Mouse (Mus musculus) hindbrain, embryonic 16.5 days (tissue): ENCODE measurements around the gene Plekhh1. TPM values are rescaled to one million over a fixed set of nuclear protein-coding genes. Genes with fewer than 3 reads are reported as not detected.

Source experiments
- ATAC-seq: fragments of 200-750 bp; cut with Nextera tagmentation; 2 replicates; pipeline ENCODE4 v1.8.0; 2017; ENCODE audit warnings: moderate TSS enrichment, moderate library complexity
- H3K27ac ChIP-seq: fragments of 300-500 bp; sonication (generic); 2 replicates; pipeline ENCODE4 v1.5.1; 2014; ENCODE audit warnings: low read depth, mild to moderate bottlenecking, control low read depth, low read length, moderate library complexity
- H3K27me3 ChIP-seq: fragments of 300-500 bp; sonication (generic); replicated peaks from 2 replicates; pipeline ENCODE4 v1.6.1; 2014; ENCODE audit warnings: low read length; ENCODE audit not compliant: control insufficient read depth, insufficient read depth
- H3K36me3 ChIP-seq: fragments of 300-500 bp; sonication (generic); 2 replicates; pipeline ENCODE4 v1.6.1; 2014; ENCODE audit warnings: mild to moderate bottlenecking, low read length, moderate library complexity, mixed read lengths; ENCODE audit not compliant: control insufficient read depth, insufficient read depth
- H3K4me1 ChIP-seq: fragments of 300-500 bp; sonication (generic); 2 replicates; pipeline ENCODE4 v1.6.1; 2014; ENCODE audit warnings: low read depth, low read length; ENCODE audit not compliant: control insufficient read depth, insufficient read depth
- H3K4me2 ChIP-seq: fragments of 300-500 bp; sonication (generic); 2 replicates; pipeline ENCODE4 v1.6.1; 2014; ENCODE audit warnings: mild to moderate bottlenecking, low read length, control low read depth, moderate library complexity
- H3K4me3 ChIP-seq: fragments of 300-500 bp; sonication (generic); 2 replicates; pipeline ENCODE4 v1.5.1; 2014; ENCODE audit warnings: mild to moderate bottlenecking, low read length, control low read depth, moderate library complexity
- H3K9ac ChIP-seq: fragments of 300-500 bp; sonication (generic); 2 replicates; pipeline ENCODE4 v1.6.1; 2014; ENCODE audit warnings: low read depth, mild to moderate bottlenecking, control low read depth, low read length, moderate library complexity
- H3K9me3 ChIP-seq: fragments of 300-500 bp; sonication (generic); 2 replicates; pipeline ENCODE4 v1.6.1; 2014; ENCODE audit warnings: mild to moderate bottlenecking, low read length, moderate library complexity; ENCODE audit not compliant: control insufficient read depth
- WGBS: fragments of 180-500 bp; shearing (Covaris S2); extraction: QIAGEN DNeasy Blood & Tissue Kit; methylation state at CpG from one replicate; pipeline ENCODE4 v1.1.7; 2014; 5-methylcytosine and 5-hydroxymethylcytosine counted together
- polyA plus RNA-seq: library from polyadenylated mRNA; unstranded; fragments of >200 nt; fragmentation: Nextera tagmentation; extraction: Ambion mirVana; gene quantifications from 2 replicates; pipeline ENCODE4 v1.2.1, GENCODE M21; 2015

Plekhh1 gene
- polyA plus RNA-seq, 1 experiment from 2014 or later: 1.5 TPM

- Histone ChIP-seq H3K4me1 (no peaks in the 10 kb centered on the region), H3K27ac (no peak overlapping the region), H3K4me2 (no peak overlapping the region), H3K27me3 (no peaks in the 10 kb centered on the region), H3K4me3 (no peak overlapping the region), H3K9me3 (no peaks in the 10 kb centered on the region), H3K36me3 (peaks cover 21% of the 10 kb centered on the region; the same call in 1 of the 2 replicates), H3K9ac (no peak overlapping the region)
- WGBS: 96% methylated on average over 6 of the region's 6 CpGs
- ATAC-seq: no peak
Measured at GRCm38 (mm10) chr12:79073362-79073761, 44.4 kb downstream of the Plekhh1 start.

- Histone ChIP-seq H3K4me3 (peak within 1 kb of the TSS; percentile 98), H3K27ac (peak within 1 kb of the TSS; percentile 83), H3K4me2 (peak within 1 kb of the TSS; percentile 72), H3K9me3 (no peaks in the 10 kb centered on the region), H3K9ac (peak within 1 kb of the TSS; percentile 98), H3K27me3 (no peaks in the 10 kb centered on the region), H3K4me1 (peaks cover 8% of the 10 kb centered on the region; the same call in 1 of the 2 replicates), H3K36me3 (no peaks in the 10 kb centered on the region)
- peak; percentile 99 for ATAC-seq
- 1% methylated on average over 42 of the region's 53 CpGs for WGBS
Measured at GRCm38 (mm10) chr12:79089182-79089812, 60.3 kb downstream of the Plekhh1 start, which contains the start of gene Pigh. Gene Pigh, minus strand, starts transcription at chr12:79089651.

- Histone ChIP-seq H3K27ac (no peak overlapping the region), H3K9me3 (no peaks in the 10 kb centered on the region), H3K4me3 (no peak overlapping the region), H3K9ac (no peak overlapping the region), H3K4me1 (peaks cover 8% of the 10 kb centered on the region; the same call in 1 of the 2 replicates), H3K27me3 (no peaks in the 10 kb centered on the region), H3K36me3 (no peaks in the 10 kb centered on the region), H3K4me2 (no peak overlapping the region)
- WGBS: 50% methylated on average over 4 of the region's 4 CpGs
- no peak for ATAC-seq
Measured at GRCm38 (mm10) chr12:79092569-79092968, 63.6 kb downstream of the Plekhh1 start.

- WGBS: 62% methylated on average over 3 of the region's 3 CpGs
- no peak overlapping the region for H3K4me3 ChIP-seq
- H3K4me1 ChIP-seq: no peaks in the 10 kb centered on the region
- H3K4me2 ChIP-seq: no peak overlapping the region
- no peak overlapping the region for H3K9ac ChIP-seq
- no peaks in the 10 kb centered on the region for H3K9me3 ChIP-seq
- no peak overlapping the region for H3K27ac ChIP-seq
- no peak for ATAC-seq
- no peaks in the 10 kb centered on the region for H3K36me3 ChIP-seq
- no peaks in the 10 kb centered on the region for H3K27me3 ChIP-seq
Measured at GRCm38 (mm10) chr12:79097106-79097752, 68.3 kb downstream of the Plekhh1 start.

- H3K9me3 ChIP-seq: no peaks in the 10 kb centered on the region
- H3K27ac ChIP-seq: no peak overlapping the region
- 97% methylated on average over 3 of the region's 3 CpGs for WGBS
- no peaks in the 10 kb centered on the region for H3K4me1 ChIP-seq
- no peak overlapping the region for H3K9ac ChIP-seq
- H3K4me2 ChIP-seq: no peak overlapping the region
- H3K27me3 ChIP-seq: no peaks in the 10 kb centered on the region
- H3K36me3 ChIP-seq: no peaks in the 10 kb centered on the region
- H3K4me3 ChIP-seq: no peak overlapping the region
- no peak for ATAC-seq
Measured at GRCm38 (mm10) chr12:79103773-79104172, 74.8 kb downstream of the Plekhh1 start.

- H3K27ac ChIP-seq: no peak overlapping the region
- no peaks in the 10 kb centered on the region for H3K36me3 ChIP-seq
- H3K4me2 ChIP-seq: no peak overlapping the region
- 78% methylated on average over 2 of the region's 2 CpGs for WGBS
- H3K4me3 ChIP-seq: no peak overlapping the region
- no peak overlapping the region for H3K9ac ChIP-seq
- no peaks in the 10 kb centered on the region for H3K27me3 ChIP-seq
- no peaks in the 10 kb centered on the region for H3K9me3 ChIP-seq
- no peak for ATAC-seq
- no peaks in the 10 kb centered on the region for H3K4me1 ChIP-seq
Measured at GRCm38 (mm10) chr12:79104544-79104943, 75.6 kb downstream of the Plekhh1 start.

- Histone ChIP-seq H3K4me1 (no peaks in the 10 kb centered on the region), H3K36me3 (no peaks in the 10 kb centered on the region), H3K4me2 (no peak overlapping the region), H3K27me3 (no peaks in the 10 kb centered on the region), H3K27ac (no peak overlapping the region), H3K9me3 (no peaks in the 10 kb centered on the region), H3K4me3 (no peak overlapping the region), H3K9ac (no peak overlapping the region)
- WGBS: 88% methylated on average over 5 of the region's 5 CpGs
- ATAC-seq: no peak
Measured at GRCm38 (mm10) chr12:79105312-79105711, 76.3 kb downstream of the Plekhh1 start.

- no peak overlapping the region for H3K4me2 ChIP-seq
- no peak overlapping the region for H3K4me3 ChIP-seq
- H3K27me3 ChIP-seq: no peaks in the 10 kb centered on the region
- no peak for ATAC-seq
- no peaks in the 10 kb centered on the region for H3K36me3 ChIP-seq
- H3K9ac ChIP-seq: no peak overlapping the region
- H3K27ac ChIP-seq: no peak overlapping the region
- H3K9me3 ChIP-seq: no peaks in the 10 kb centered on the region
- 92% methylated on average over 4 of the region's 4 CpGs for WGBS
- H3K4me1 ChIP-seq: no peaks in the 10 kb centered on the region
Measured at GRCm38 (mm10) chr12:79118991-79119390, 90.0 kb downstream of the Plekhh1 start.

- no peaks in the 10 kb centered on the region for H3K36me3 ChIP-seq
- H3K4me1 ChIP-seq: no peaks in the 10 kb centered on the region
- no peak overlapping the region for H3K4me3 ChIP-seq
- H3K9ac ChIP-seq: no peak overlapping the region
- ATAC-seq: peak; percentile 81
- H3K9me3 ChIP-seq: no peaks in the 10 kb centered on the region
- no peak overlapping the region for H3K27ac ChIP-seq
- H3K27me3 ChIP-seq: no peaks in the 10 kb centered on the region
- H3K4me2 ChIP-seq: no peak overlapping the region
- WGBS: 32% methylated on average over 3 of the region's 3 CpGs
Measured at GRCm38 (mm10) chr12:79122820-79123219, 93.9 kb downstream of the Plekhh1 start.
